Mouse (Mus musculus): Measurements from ENCODE around the gene Ankra2.

GRCm38 (mm10) chr13:98254921-98255320 is 8.0 kb upstream of the Ankra2 start:
- TF ChIP-seq CTCF (IDR thresholded peaks at IDR 0.05; ENCODE audit: low read depth) (no peak), EP300 (IDR thresholded peaks at IDR 0.05; ENCODE audit: low read depth) (no peak)
